Mouse (Mus musculus): ENCODE measurements around the gene Irak2. TPM values are rescaled to one million over a fixed set of nuclear protein-coding genes. Genes with fewer than 3 reads are reported as not detected.

Gene Irak2
- total and polyA plus RNA-seq, 2 experiments from 2014 or later: 4.8 to 13.9 TPM

- Histone ChIP-seq H3K36me3 (ENCODE audit: insufficient read depth, low read length) (no peaks in the 10 kb centered on the region), H3K27me3 (ENCODE audit: insufficient read depth, low read length) (no peaks in the 10 kb centered on the region), H3K4me1 (ENCODE audit: insufficient read depth, low read length) (no peaks in the 10 kb centered on the region), H3K9me3 (ENCODE audit: low read length) (no peaks in the 10 kb centered on the region), H3K4me2 (ENCODE audit: low read depth, low read length) (no peak overlapping the region), H3K4me3 (ENCODE audit: low read length) (no peak overlapping the region), H3K9ac (replicated peaks; ENCODE audit: low read length) (no peak overlapping the region), H3K27ac (no peak overlapping the region)
- DNase-seq (ENCODE audit: low spot score) (no peak), ATAC-seq (no peak)
- no peak for TF ChIP-seq CTCF (IDR thresholded peaks at IDR 0.05; ENCODE audit: low read depth)
- 48% methylated on average over 3 of the region's 3 CpGs for WGBS
Measured at GRCm38 (mm10) chr6:113658226-113658625, 20.0 kb downstream of the Irak2 start.

- H3K4me1 ChIP-seq (ENCODE audit: insufficient read depth, low read length): no peaks in the 10 kb centered on the region
- H3K4me3 ChIP-seq (ENCODE audit: low read length): no peak overlapping the region
- H3K9ac ChIP-seq (replicated peaks; ENCODE audit: low read length): no peak overlapping the region
- ATAC-seq: no peak
- H3K27me3 ChIP-seq (ENCODE audit: insufficient read depth, low read length): no peaks in the 10 kb centered on the region
- H3K36me3 ChIP-seq (ENCODE audit: insufficient read depth, low read length): no peaks in the 10 kb centered on the region
- H3K27ac ChIP-seq: no peak overlapping the region
- DNase-seq (ENCODE audit: low spot score): no peak
- no peaks in the 10 kb centered on the region for H3K9me3 ChIP-seq (ENCODE audit: low read length)
- H3K4me2 ChIP-seq (ENCODE audit: low read depth, low read length): no peak overlapping the region
- 69% methylated on average over 8 of the region's 8 CpGs for WGBS
- no peak for TF ChIP-seq CTCF (IDR thresholded peaks at IDR 0.05; ENCODE audit: low read depth)
Measured at GRCm38 (mm10) chr6:113659648-113660491, 21.6 kb downstream of the Irak2 start.

GRCm38 (mm10) chr6:113660492-113661352 lies 22.5 kb downstream of the Irak2 start:
- H3K36me3 ChIP-seq (ENCODE audit: insufficient read depth, low read length): no peaks in the 10 kb centered on the region
- DNase-seq (ENCODE audit: low spot score) (no peak), ATAC-seq (no peak)
- H3K4me2 ChIP-seq (ENCODE audit: low read depth, low read length): no peak overlapping the region
- no peaks in the 10 kb centered on the region for H3K27me3 ChIP-seq (ENCODE audit: insufficient read depth, low read length)
- no peak overlapping the region for H3K9ac ChIP-seq (replicated peaks; ENCODE audit: low read length)
- no peaks in the 10 kb centered on the region for H3K9me3 ChIP-seq (ENCODE audit: low read length)
- 70% methylated on average over 14 of the region's 14 CpGs for WGBS
- no peak overlapping the region for H3K27ac ChIP-seq
- H3K4me3 ChIP-seq (ENCODE audit: low read length): no peak overlapping the region
- TF ChIP-seq CTCF (IDR thresholded peaks at IDR 0.05; ENCODE audit: low read depth): no peak
- H3K4me1 ChIP-seq (ENCODE audit: insufficient read depth, low read length): no peaks in the 10 kb centered on the region

- no peak for TF ChIP-seq CTCF (IDR thresholded peaks at IDR 0.05; ENCODE audit: low read depth)
- 62% methylated on average over 12 of the region's 12 CpGs for WGBS
- Histone ChIP-seq H3K27ac (no peak overlapping the region), H3K27me3 (ENCODE audit: insufficient read depth, low read length) (no peaks in the 10 kb centered on the region), H3K9ac (replicated peaks; ENCODE audit: low read length) (no peak overlapping the region), H3K4me2 (ENCODE audit: low read depth, low read length) (no peak overlapping the region), H3K36me3 (ENCODE audit: insufficient read depth, low read length) (no peaks in the 10 kb centered on the region), H3K4me1 (ENCODE audit: insufficient read depth, low read length) (no peaks in the 10 kb centered on the region), H3K9me3 (ENCODE audit: low read length) (no peaks in the 10 kb centered on the region), H3K4me3 (ENCODE audit: low read length) (no peak overlapping the region)
- no peak for ATAC-seq
- no peak for DNase-seq (ENCODE audit: low spot score)
Measured at GRCm38 (mm10) chr6:113661353-113662241, 23.3 kb downstream of the Irak2 start.

- peak; percentile 13; the same call in 1 of the 2 replicates for TF ChIP-seq CTCF (IDR thresholded peaks at IDR 0.05; ENCODE audit: low read depth)
- WGBS: 92% methylated on average over 8 of the region's 8 CpGs
- ATAC-seq: no peak
Measured at GRCm38 (mm10) chr6:113662964-113663700, 24.9 kb downstream of the Irak2 start.

More at GRCm38 (mm10) chr6:113662964-113663700, 24.9 kb downstream of the Irak2 start:
- Histone ChIP-seq H3K4me3 (ENCODE audit: low read length) (no peak overlapping the region), H3K27ac (no peak overlapping the region), H3K27me3 (ENCODE audit: insufficient read depth, low read length) (no peaks in the 10 kb centered on the region), H3K36me3 (ENCODE audit: insufficient read depth, low read length) (no peaks in the 10 kb centered on the region), H3K9ac (replicated peaks; ENCODE audit: low read length) (no peak overlapping the region), H3K9me3 (ENCODE audit: low read length) (no peaks in the 10 kb centered on the region), H3K4me2 (ENCODE audit: low read depth, low read length) (no peak overlapping the region), H3K4me1 (ENCODE audit: insufficient read depth, low read length) (no peaks in the 10 kb centered on the region)
- no peak for DNase-seq (ENCODE audit: low spot score)

Measured in hindbrain, postnatal 0 days (tissue).